Mouse (Mus musculus) cerebellum, adult 18-20 months (tissue): ENCODE measurements around the gene Igsf10.

ENCODE experiments used
- DNase-seq, 2 experiments: peaks; one replicate each; pipeline ENCODE4 v3.0.0; 2021

The Igsf10 gene

GRCm38 (mm10) chr3:59278620-59279019, 65.6 kb downstream of the Igsf10 start:
- no peak for DNase-seq

DNA sequence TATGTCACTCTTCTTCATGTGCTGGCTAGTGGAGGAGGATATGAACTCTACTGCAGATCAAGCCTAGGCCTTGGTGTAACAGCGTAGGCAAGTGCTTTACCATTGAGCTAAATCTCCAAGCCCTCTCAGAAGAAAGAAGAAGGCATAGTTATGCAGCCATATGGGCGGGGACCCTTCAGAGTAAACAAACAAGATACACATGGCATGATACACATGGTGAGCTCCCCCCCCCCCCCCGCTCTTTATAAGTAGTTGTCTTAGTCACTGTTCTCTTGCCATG, 66.0 kb downstream of the Igsf10 start:
- no peak for DNase-seq

DNA sequence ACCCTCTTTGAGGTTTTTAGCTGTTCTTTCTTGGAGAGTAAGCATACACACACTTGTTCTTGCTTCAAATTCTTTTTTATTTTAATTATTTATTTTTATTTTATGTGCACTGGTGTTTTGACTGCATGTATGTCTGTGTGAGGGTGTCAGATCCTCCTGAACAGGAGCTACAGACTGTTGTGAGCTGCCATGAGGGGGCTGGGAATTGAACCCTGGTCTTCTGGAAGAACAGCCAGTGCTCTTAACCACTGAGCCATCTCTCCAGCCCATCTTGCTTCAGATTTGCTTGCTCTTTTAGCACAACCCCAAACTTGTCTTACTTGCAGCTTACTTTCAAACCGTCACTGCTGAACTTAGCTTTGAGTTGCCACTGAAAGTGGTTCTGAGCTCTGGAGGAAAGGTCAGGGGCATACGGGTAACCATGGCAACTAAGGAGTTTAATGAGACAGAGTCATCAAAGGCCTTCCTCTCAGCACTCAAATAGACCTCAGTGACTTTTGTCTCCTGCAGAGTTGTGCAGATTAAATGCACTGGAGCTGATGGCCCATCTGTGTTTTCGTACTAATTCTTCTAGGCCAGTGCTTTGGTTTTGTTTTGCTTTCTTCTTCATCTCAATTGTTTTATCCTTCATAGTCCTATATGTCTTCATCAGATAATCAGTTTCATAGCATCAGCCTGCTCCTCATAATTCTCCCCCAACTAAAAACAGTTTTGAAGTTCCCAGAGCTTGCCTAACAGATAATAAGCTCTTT, 66.5 kb downstream of the Igsf10 start:
- DNase-seq: no peak

DNA sequence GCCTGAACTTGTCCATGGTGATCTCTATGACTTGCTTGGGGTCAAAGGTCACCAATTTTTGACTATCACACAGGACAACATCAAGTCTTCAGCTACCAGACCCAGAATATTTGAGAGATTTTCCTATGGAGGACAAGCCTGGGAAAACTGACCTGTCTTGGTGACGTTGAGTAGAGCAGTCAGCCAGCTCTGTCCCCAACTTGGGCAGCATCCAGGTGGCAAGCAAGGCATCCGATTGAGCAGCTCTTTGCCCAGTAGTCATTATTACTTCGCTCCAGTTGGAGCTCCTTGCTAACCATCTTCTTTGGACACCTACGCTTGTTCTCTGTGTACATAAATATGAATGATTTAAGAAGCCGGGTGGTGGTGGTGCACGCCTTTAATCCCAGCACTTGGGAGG, 73.4 kb downstream of the Igsf10 start:
- peak; percentile 31 to 52 for DNase-seq
